Mouse (Mus musculus) forebrain, embryonic 12.5 days (tissue): ENCODE measurements around the gene Rbm33. TPM values are rescaled to one million over a fixed set of nuclear protein-coding genes. Genes with fewer than 3 reads are reported as not detected.

ENCODE experiments used
- ATAC-seq: fragments of 200-750 bp; cut with Nextera tagmentation; 2 replicates; pipeline ENCODE4 v1.8.0; 2017; ENCODE audit warnings: moderate TSS enrichment; ENCODE audit not compliant: low FRiP score
- H3K27ac ChIP-seq: fragments of 300-500 bp; sonication (generic); 2 replicates; pipeline ENCODE4 v1.5.1; 2016; ENCODE audit warnings: mild to moderate bottlenecking
- H3K27me3 ChIP-seq: fragments of 300-500 bp; sonication (generic); 2 replicates; pipeline ENCODE4 v1.6.1; 2016; ENCODE audit warnings: mild to moderate bottlenecking
- H3K36me3 ChIP-seq: fragments of 300-500 bp; sonication (generic); replicated peaks from 2 replicates; pipeline ENCODE4 v1.6.1; 2016; ENCODE audit warnings: mild to moderate bottlenecking
- H3K4me1 ChIP-seq: fragments of 300-500 bp; sonication (generic); 2 replicates; pipeline ENCODE4 v1.6.1; 2016
- H3K4me2 ChIP-seq: fragments of 300-500 bp; sonication (generic); 2 replicates; pipeline ENCODE4 v1.6.1; 2016; ENCODE audit warnings: mild to moderate bottlenecking, moderate library complexity
- H3K4me3 ChIP-seq: fragments of 300-500 bp; sonication (generic); replicated peaks from 2 replicates; pipeline ENCODE4 v1.5.1; 2016; ENCODE audit warnings: mild to moderate bottlenecking
- H3K9ac ChIP-seq: fragments of 300-500 bp; sonication (generic); 2 replicates; pipeline ENCODE4 v1.6.1; 2016; ENCODE audit warnings: mild to moderate bottlenecking
- H3K9me3 ChIP-seq: fragments of 300-500 bp; sonication (generic); 2 replicates; pipeline ENCODE4 v1.6.1; 2016
- WGBS: fragments of 180-500 bp; shearing (Covaris S2); methylation state at CpG from one replicate; pipeline ENCODE4 v1.1.7; 2016; 5-methylcytosine and 5-hydroxymethylcytosine counted together
- polyA plus RNA-seq: library from polyadenylated mRNA; unstranded; fragments of >200 nt; fragmentation: Nextera tagmentation; extraction: Ambion mirVana; gene quantifications from 2 replicates; pipeline ENCODE4 v1.2.1, GENCODE M21; 2016

Gene Rbm33
- polyA plus RNA-seq, 1 experiment from 2014 or later = 24.3 TPM

DNA sequence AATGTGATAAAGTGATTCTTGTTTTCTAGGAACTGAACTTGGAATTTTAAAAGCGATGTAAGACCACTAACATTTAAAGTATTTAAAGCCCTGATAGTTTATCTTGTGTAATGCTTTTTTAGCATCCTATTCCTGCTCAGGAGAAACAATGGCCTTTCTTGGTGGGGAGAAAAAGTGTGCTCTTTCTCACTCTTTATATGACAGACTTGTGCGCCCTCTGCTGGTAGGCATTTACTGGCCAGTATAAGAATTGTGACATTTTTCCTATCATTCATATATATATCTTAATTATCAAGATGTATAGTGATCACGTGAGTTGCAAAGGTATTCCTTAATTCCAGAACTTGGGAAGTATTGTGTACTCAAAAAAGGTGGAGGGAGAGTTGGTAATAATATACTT is 71.3 kb downstream of the Rbm33 start:
- H3K27ac ChIP-seq = no peak overlapping the region
- no peaks in the 10 kb centered on the region for H3K4me1 ChIP-seq
- no peaks in the 10 kb centered on the region for H3K9me3 ChIP-seq
- H3K4me2 ChIP-seq = no peak overlapping the region
- WGBS = 70% methylated on average over 3 of the region's 3 CpGs
- no peak overlapping the region for H3K9ac ChIP-seq
- H3K27me3 ChIP-seq = no peaks in the 10 kb centered on the region
- H3K36me3 ChIP-seq = peaks cover 57% of the 10 kb centered on the region
- H3K4me3 ChIP-seq = no peak overlapping the region
- ATAC-seq = no peak

DNA sequence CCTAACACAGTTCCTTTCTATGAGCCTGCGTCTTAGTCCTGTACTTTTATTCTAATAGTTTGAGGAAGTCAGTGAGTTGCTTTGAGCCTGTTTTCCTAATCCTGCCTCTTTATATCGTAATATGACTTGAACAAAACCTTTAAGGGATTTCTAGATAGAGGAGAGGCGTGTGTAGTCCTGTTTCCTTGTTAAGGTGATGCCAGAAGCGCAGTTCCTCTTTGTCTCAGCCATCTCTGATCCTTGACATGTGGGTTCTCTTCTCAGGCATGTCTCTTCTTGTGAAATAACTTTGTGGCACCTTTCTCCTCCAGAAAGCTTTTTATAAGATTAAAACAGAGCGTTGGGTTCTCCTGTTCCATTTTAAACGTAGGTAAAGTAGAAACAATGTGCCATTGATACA is 73.3 kb downstream of the Rbm33 start:
- peaks cover 70% of the 10 kb centered on the region for H3K36me3 ChIP-seq
- H3K4me3 ChIP-seq = no peak overlapping the region
- H3K4me2 ChIP-seq = no peak overlapping the region
- H3K27ac ChIP-seq = no peak overlapping the region
- H3K4me1 ChIP-seq = no peaks in the 10 kb centered on the region
- ATAC-seq = no peak
- H3K9me3 ChIP-seq = no peaks in the 10 kb centered on the region
- WGBS = 92% methylated on average over 6 of the region's 6 CpGs
- no peak overlapping the region for H3K9ac ChIP-seq
- H3K27me3 ChIP-seq = no peaks in the 10 kb centered on the region

- peaks cover 45% of the 10 kb centered on the region for H3K36me3 ChIP-seq
- H3K4me1 ChIP-seq = no peaks in the 10 kb centered on the region
- no peaks in the 10 kb centered on the region for H3K27me3 ChIP-seq
- H3K27ac ChIP-seq = no peak overlapping the region
- H3K4me3 ChIP-seq = no peak overlapping the region
- 96% methylated on average over 2 of the region's 2 CpGs for WGBS
- ATAC-seq = no peak
- no peak overlapping the region for H3K9ac ChIP-seq
- H3K4me2 ChIP-seq = no peak overlapping the region
- no peaks in the 10 kb centered on the region for H3K9me3 ChIP-seq
Observed at GRCm38 (mm10) chr5:28397344-28397743, 80.4 kb downstream of the Rbm33 start.

GRCm38 (mm10) chr5:28398736-28399135 is 81.8 kb downstream of the Rbm33 start:
- no peak overlapping the region for H3K4me2 ChIP-seq
- H3K9me3 ChIP-seq = no peaks in the 10 kb centered on the region
- 86% methylated on average over 3 of the region's 3 CpGs for WGBS
- H3K36me3 ChIP-seq = peaks cover 46% of the 10 kb centered on the region
- H3K9ac ChIP-seq = no peak overlapping the region
- H3K4me1 ChIP-seq = peaks cover 3% of the 10 kb centered on the region; the same call in 1 of the 2 replicates
- H3K4me3 ChIP-seq = no peak overlapping the region
- H3K27me3 ChIP-seq = no peaks in the 10 kb centered on the region
- no peak for ATAC-seq
- no peak overlapping the region for H3K27ac ChIP-seq

- H3K4me3 ChIP-seq = no peak overlapping the region
- H3K4me2 ChIP-seq = no peak overlapping the region
- peaks cover 5% of the 10 kb centered on the region; the same call in 1 of the 2 replicates for H3K4me1 ChIP-seq
- 92% methylated on average over 2 of the region's 2 CpGs for WGBS
- no peaks in the 10 kb centered on the region for H3K9me3 ChIP-seq
- H3K27ac ChIP-seq = no peak overlapping the region
- H3K36me3 ChIP-seq = peaks cover 38% of the 10 kb centered on the region
- no peaks in the 10 kb centered on the region for H3K27me3 ChIP-seq
- no peak overlapping the region for H3K9ac ChIP-seq
- no peak for ATAC-seq
Observed at GRCm38 (mm10) chr5:28399451-28400115, 82.7 kb downstream of the Rbm33 start.

DNA sequence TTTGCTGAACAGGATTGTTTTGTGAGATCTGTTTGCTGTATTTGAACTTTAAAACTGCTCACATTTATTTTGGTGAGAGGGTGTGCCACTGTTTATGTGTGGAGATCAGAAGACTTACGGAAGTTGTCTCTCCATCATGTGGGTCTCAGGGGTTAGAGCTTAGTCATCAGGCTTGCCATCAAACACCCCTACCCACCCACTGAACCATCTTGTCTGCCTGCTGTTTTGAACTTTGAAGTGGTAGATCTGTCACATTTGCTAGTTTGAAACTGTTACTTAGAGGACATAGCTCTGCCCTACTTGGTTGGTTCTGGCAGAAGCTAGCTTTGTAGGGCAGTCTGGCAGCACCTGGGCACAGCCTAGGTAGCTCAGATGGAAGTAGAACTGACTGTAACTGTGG is 85.8 kb downstream of the Rbm33 start:
- Histone ChIP-seq H3K4me3 (no peak overlapping the region), H3K27ac (no peak overlapping the region), H3K9ac (no peak overlapping the region), H3K4me2 (no peak overlapping the region), H3K4me1 (peaks cover 5% of the 10 kb centered on the region; the same call in 1 of the 2 replicates), H3K27me3 (no peaks in the 10 kb centered on the region), H3K36me3 (peaks cover 18% of the 10 kb centered on the region; the same call in 1 of the 2 replicates), H3K9me3 (no peaks in the 10 kb centered on the region)
- 100% methylated on average over 1 of the region's 1 CpGs for WGBS
- ATAC-seq = no peak

- no peak for ATAC-seq
- Histone ChIP-seq H3K4me2 (no peak overlapping the region), H3K4me1 (peaks cover 5% of the 10 kb centered on the region; the same call in 1 of the 2 replicates), H3K4me3 (no peak overlapping the region), H3K36me3 (peaks cover 41% of the 10 kb centered on the region), H3K27ac (no peak overlapping the region), H3K9ac (no peak overlapping the region), H3K9me3 (no peaks in the 10 kb centered on the region), H3K27me3 (no peaks in the 10 kb centered on the region)
- 90% methylated on average over 3 of the region's 3 CpGs for WGBS
Observed at GRCm38 (mm10) chr5:28406662-28407061, 89.7 kb downstream of the Rbm33 start.

DNA sequence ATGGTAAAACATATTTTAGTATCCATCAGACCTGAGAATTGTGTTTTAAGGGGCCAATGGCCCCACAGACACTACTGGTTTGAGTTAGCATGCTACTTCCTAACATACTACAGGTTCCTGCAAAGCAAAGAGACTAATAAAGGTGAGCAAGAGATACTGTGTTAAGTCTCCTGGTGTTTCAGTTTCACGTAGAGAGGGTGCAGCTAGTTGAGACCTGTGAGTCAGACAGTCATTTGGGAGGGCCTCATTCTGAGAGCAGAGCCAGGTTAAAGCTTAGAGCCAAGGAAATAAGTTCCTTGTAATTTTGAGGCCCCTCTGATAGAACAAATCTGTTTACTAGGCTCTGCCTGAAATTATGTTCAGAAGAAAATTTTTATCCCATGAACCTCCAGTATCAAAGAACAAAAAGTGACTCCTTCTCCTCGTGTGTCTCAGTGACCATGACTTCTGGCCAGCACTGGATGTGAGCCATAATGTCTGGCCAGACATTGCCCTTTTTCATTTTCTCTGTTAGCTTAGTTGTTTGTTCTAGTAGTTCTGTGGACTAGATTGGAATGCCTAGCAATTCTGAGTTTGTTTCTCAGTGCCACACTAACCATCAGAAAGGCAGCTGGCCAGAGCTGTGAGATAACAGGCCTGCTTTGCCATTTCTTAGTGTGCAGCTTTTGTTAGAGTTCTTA is 95.2 kb downstream of the Rbm33 start:
- H3K9me3 ChIP-seq = no peaks in the 10 kb centered on the region
- H3K27ac ChIP-seq = no peak overlapping the region
- no peak overlapping the region for H3K4me2 ChIP-seq
- 95% methylated on average over 2 of the region's 2 CpGs for WGBS
- H3K9ac ChIP-seq = no peak overlapping the region
- H3K27me3 ChIP-seq = no peaks in the 10 kb centered on the region
- no peaks in the 10 kb centered on the region for H3K4me1 ChIP-seq
- no peak for ATAC-seq
- H3K36me3 ChIP-seq = peaks cover 89% of the 10 kb centered on the region
- no peak overlapping the region for H3K4me3 ChIP-seq

- Histone ChIP-seq H3K27ac (no peak overlapping the region), H3K4me3 (no peak overlapping the region), H3K9me3 (no peaks in the 10 kb centered on the region), H3K36me3 (peaks cover 94% of the 10 kb centered on the region), H3K4me1 (no peaks in the 10 kb centered on the region), H3K27me3 (no peaks in the 10 kb centered on the region), H3K9ac (no peak overlapping the region), H3K4me2 (no peak overlapping the region)
- no peak for ATAC-seq
- WGBS = 94% methylated on average over 5 of the region's 5 CpGs
Observed at GRCm38 (mm10) chr5:28413533-28413932, 96.6 kb downstream of the Rbm33 start.

DNA sequence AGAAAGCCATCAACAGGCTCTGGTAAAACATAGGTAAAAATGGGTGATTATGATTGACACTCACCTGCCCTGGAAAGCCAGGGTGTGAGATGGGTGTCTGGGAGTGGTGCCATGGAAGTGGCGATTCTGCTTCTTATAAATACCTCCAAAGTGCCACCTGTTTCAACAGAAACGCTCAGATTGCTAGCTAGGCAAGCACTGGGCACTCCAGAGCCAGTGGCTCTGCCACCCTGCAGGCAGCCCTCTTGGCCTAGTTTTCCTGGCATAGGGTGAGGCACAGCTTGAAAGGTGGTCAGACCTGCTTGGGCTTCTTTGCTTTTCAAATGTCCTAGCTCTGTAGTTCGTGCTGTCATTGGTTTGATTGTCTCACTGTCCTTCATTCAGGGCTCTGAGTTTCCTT is 97.2 kb downstream of the Rbm33 start:
- Histone ChIP-seq H3K9ac (no peak overlapping the region), H3K27me3 (no peaks in the 10 kb centered on the region), H3K36me3 (peaks cover 94% of the 10 kb centered on the region), H3K4me2 (no peak overlapping the region), H3K4me3 (no peak overlapping the region), H3K4me1 (no peaks in the 10 kb centered on the region), H3K9me3 (no peaks in the 10 kb centered on the region), H3K27ac (no peak overlapping the region)
- 96% methylated on average over 3 of the region's 3 CpGs for WGBS
- ATAC-seq = no peak

GRCm38 (mm10) chr5:28416029-28416428 is 99.1 kb downstream of the Rbm33 start:
- H3K36me3 ChIP-seq = peaks cover 92% of the 10 kb centered on the region

DNA sequence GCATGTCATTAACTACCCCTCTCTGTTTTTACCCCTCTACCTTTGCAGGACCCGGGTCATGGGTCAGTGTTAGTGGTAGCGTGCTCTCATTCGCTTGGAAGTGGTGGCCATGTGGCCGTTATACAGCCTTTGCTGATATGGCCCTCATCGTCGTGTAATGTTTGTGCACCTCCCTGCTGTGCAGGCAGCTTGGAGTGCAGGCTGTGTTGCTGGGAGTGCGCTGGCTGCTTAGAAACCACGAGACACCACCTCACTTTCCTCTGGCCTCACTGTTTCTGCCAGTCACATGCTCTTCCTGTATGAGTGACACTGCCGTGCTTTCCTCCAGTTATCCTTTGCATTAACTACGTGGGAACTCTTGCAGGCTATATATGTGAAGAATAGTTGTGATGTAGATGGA is 101.8 kb downstream of the Rbm33 start:
- H3K36me3 ChIP-seq = peaks cover 65% of the 10 kb centered on the region
- no peaks in the 10 kb centered on the region for H3K9me3 ChIP-seq
- no peak overlapping the region for H3K4me3 ChIP-seq
- H3K27ac ChIP-seq = no peak overlapping the region
- 91% methylated on average over 10 of the region's 10 CpGs for WGBS
- H3K9ac ChIP-seq = no peak overlapping the region
- H3K27me3 ChIP-seq = no peaks in the 10 kb centered on the region
- H3K4me2 ChIP-seq = no peak overlapping the region
- ATAC-seq = no peak
- no peaks in the 10 kb centered on the region for H3K4me1 ChIP-seq

More at GRCm38 (mm10) chr5:28416029-28416428, 99.1 kb downstream of the Rbm33 start:
- Histone ChIP-seq H3K9me3 (no peaks in the 10 kb centered on the region), H3K27ac (no peak overlapping the region), H3K4me3 (no peak overlapping the region), H3K27me3 (no peaks in the 10 kb centered on the region), H3K9ac (no peak overlapping the region), H3K4me1 (no peaks in the 10 kb centered on the region), H3K4me2 (no peak overlapping the region)
- ATAC-seq = no peak
